In genomic region chr11:97576136-97576906, GRCm38 (mm10) we compare ENCODE assay signal across 7 mouse cellular contexts. TPM values are rescaled to one million over a fixed set of nuclear protein-coding genes. Genes with fewer than 3 reads are reported as not detected.
DNase-seq lines count a peak whose midpoint lies in the region; ATAC-seq lines count a peak whose summit lies in the region.

Srcin1 (minus strand) TSS chr11:97576186.

- peak within 1 kb of the TSS; percentile 99 for H3K4me2 ChIP-seq in intestine, embryonic 16.5 days (ENCODE audit: low read depth, low read length)
- H3K4me2 ChIP-seq in midbrain, embryonic 13.5 days (replicated peaks) = peak within 1 kb of the TSS; percentile 96

- H3K4me1 ChIP-seq in intestine, embryonic 16.5 days (ENCODE audit: control insufficient read depth, insufficient read depth, low read length) = peaks cover 28% of the 10 kb centered on the region
- peaks cover 59% of the 10 kb centered on the region for H3K4me1 ChIP-seq in midbrain, embryonic 13.5 days (replicated peaks)

- DNase-seq in adrenal gland, adult 18-20 months (ENCODE audit: low spot score in 2 of 2) = peak; percentile 79 to 87
- DNase-seq in cerebellum, adult 8-10 months = peak; percentile 79
- DNase-seq in gastrocnemius, postnatal 10 days = peak; percentile 67
- no peak for DNase-seq in left cerebral cortex, postnatal 36 days (ENCODE audit: low spot score in 2 of 2)
- DNase-seq in T-cell, adult 2 months (ENCODE audit: low spot score) = no peak

- H3K36me3 ChIP-seq in intestine, embryonic 16.5 days (ENCODE audit: control insufficient read depth, insufficient read depth, low read length) = no peaks in the 10 kb centered on the region
- no peaks in the 10 kb centered on the region for H3K36me3 ChIP-seq in midbrain, embryonic 13.5 days

- 0 out of 2 replicates have a peak, but pooled peaks have one; percentile 37 for ATAC-seq in intestine, embryonic 16.5 days
- no peak for ATAC-seq in midbrain, embryonic 13.5 days

- intact Hi-C loops in left cerebral cortex, postnatal 36 days (cut with DNase I) = no loop called here

- H3K27ac ChIP-seq in intestine, embryonic 16.5 days (ENCODE audit: low read length) = no peak within 1 kb of the TSS
- H3K27ac ChIP-seq in midbrain, embryonic 13.5 days = peak within 1 kb of the TSS; percentile 99

- WGBS in intestine, embryonic 16.5 days = 25% methylated on average over 9 of the region's 9 CpGs
- WGBS in midbrain, embryonic 13.5 days = 29% methylated on average over 9 of the region's 9 CpGs

- H3K27me3 ChIP-seq in intestine, embryonic 16.5 days (replicated peaks; ENCODE audit: control insufficient read depth, insufficient read depth, low read length) = peaks cover 44% of the 10 kb centered on the region
- H3K27me3 ChIP-seq in midbrain, embryonic 13.5 days = 0 out of 2 replicates have a peak, but pooled peaks cover 13% of the 10 kb centered on the region

- H3K4me3 ChIP-seq in intestine, embryonic 16.5 days (ENCODE audit: low read length) = peak within 1 kb of the TSS; percentile 65
- H3K4me3 ChIP-seq in midbrain, embryonic 13.5 days (replicated peaks) = peak within 1 kb of the TSS; percentile 84

- H3K9ac ChIP-seq in intestine, embryonic 16.5 days (ENCODE audit: low read depth, low read length) = peak within 1 kb of the TSS; percentile 67
- peak within 1 kb of the TSS; percentile 97 for H3K9ac ChIP-seq in midbrain, embryonic 13.5 days (replicated peaks)

- H3K9me3 ChIP-seq in intestine, embryonic 16.5 days (ENCODE audit: control insufficient read depth, low read length) = no peaks in the 10 kb centered on the region
- H3K9me3 ChIP-seq in midbrain, embryonic 13.5 days = no peaks in the 10 kb centered on the region

RNA-seq across cellular contexts. Expression of gene Srcin1, which starts in this region (rescaled TPM):
- 10 to 100 TPM; 11.4 to 12.3 TPM for total RNA-seq in adrenal gland, adult 18-20 months (2021)
- 1 to 10 TPM; 1.1 to 1.4 TPM for total RNA-seq in gastrocnemius, postnatal 10 days (2021)
- 0.10 and 0.12 TPM in 2 replicates for polyA plus RNA-seq in intestine, embryonic 16.5 days (2015; fragmentation: Nextera tagmentation; extraction: Ambion mirVana)
- 100 to 1,000 TPM; 326 to 349 TPM for total RNA-seq in left cerebral cortex, postnatal 36 days (2021)
- 7.0 and 8.5 TPM in 2 replicates for polyA plus RNA-seq in midbrain, embryonic 13.5 days (2015; fragmentation: Nextera tagmentation; extraction: Ambion mirVana)

Comparison
In these comparisons a context has a peak if more than half of its experiments do, and no peak if none do; other contexts are left out.
1. RNA of gene Srcin1 (total RNA-seq): 326 to 349 TPM in left cerebral cortex, postnatal 36 days; 11.4 to 12.3 TPM in adrenal gland, adult 18-20 months and 1.1 to 1.4 TPM in gastrocnemius, postnatal 10 days; every median in the first group is over 10 times any median in the second.
2. Peak in ATAC-seq, H3K4me3 ChIP-seq, H3K9ac ChIP-seq and H3K4me2 ChIP-seq in intestine, embryonic 16.5 days; RNA of the gene not detected or under 1 TPM.
3. DNase-seq: peak in adrenal gland, adult 18-20 months (2 of 2), cerebellum, adult 8-10 months (single experiment) and gastrocnemius, postnatal 10 days (single experiment); none in left cerebral cortex, postnatal 36 days (0 of 2) and T-cell, adult 2 months (single experiment).